Comparison of ENCODE assay signal across 13 mouse cellular contexts in the genomic region with DNA sequence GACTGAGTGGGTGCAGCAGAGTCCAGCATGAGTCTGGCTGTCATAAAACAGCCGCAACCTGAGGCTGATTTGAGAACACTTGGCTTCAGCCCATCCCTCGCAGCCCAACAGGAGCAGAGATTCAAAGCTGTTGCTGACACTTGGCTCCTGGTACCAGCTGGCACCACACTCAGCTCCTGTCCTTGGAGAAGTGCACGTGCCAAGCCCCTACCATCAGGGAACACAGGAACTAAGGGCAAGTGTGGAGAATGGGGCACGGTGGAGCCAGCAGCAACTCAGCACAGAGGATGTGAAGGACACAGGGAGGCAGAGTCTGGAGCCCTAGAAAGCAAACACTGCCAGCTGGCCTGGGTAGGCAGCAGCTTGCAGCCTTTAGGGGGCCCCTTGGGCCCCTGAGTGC. TPM values are rescaled to one million over a fixed set of nuclear protein-coding genes. Genes with fewer than 3 reads are reported as not detected.
DNase-seq lines count a peak whose midpoint lies in the region; ATAC-seq and TF ChIP-seq lines count a peak whose summit lies in the region.
"Had no signal": no experiment of that assay in that cellular context is flagged by ENCODE, and none has a peak within 500 bp of the region (broad histone marks: within the 10 kb centered on the region; RNA-seq: fewer than 3 reads in every experiment).

No protein-coding gene starts in this region.

- WGBS in hindbrain, embryonic 14.5 days: 27% methylated on average over 4 of the region's 4 CpGs
- WGBS in hindbrain, embryonic 10.5 days: 35% methylated on average over 4 of the region's 4 CpGs
- 8% methylated on average over 4 of the region's 4 CpGs for WGBS in heart, embryonic 16.5 days
- 18% methylated on average over 4 of the region's 4 CpGs for WGBS in lung, postnatal 0 days

- no peak for TF ChIP-seq CTCF in lung, postnatal 0 days (IDR thresholded peaks at IDR 0.05)
- TF ChIP-seq CTCF in layer of hippocampus, adult 2 months (conservative IDR thresholded peaks at IDR 0.05): no peak

- H3K36me3 ChIP-seq in hindbrain, embryonic 14.5 days (replicated peaks; ENCODE audit: control insufficient read depth, insufficient read depth): no peaks in the 10 kb centered on the region
- H3K36me3 ChIP-seq in hindbrain, embryonic 10.5 days: no peaks in the 10 kb centered on the region
- no peaks in the 10 kb centered on the region for H3K36me3 ChIP-seq in heart, embryonic 16.5 days (ENCODE audit: control insufficient read depth, insufficient read depth)
- no peaks in the 10 kb centered on the region for H3K36me3 ChIP-seq in lung, postnatal 0 days (ENCODE audit: insufficient read depth, low read length)
- H3K36me3 ChIP-seq: limb, embryonic 15.5 days; midbrain, embryonic 12.5 days had no signal

- no peaks in the 10 kb centered on the region for H3K27me3 ChIP-seq in hindbrain, embryonic 14.5 days (ENCODE audit: control insufficient read depth, insufficient read depth, low read length)
- no peaks in the 10 kb centered on the region for H3K27me3 ChIP-seq in hindbrain, embryonic 10.5 days (ENCODE audit: insufficient read depth, poor library complexity, severe bottlenecking)
- no peaks in the 10 kb centered on the region for H3K27me3 ChIP-seq in heart, embryonic 16.5 days (ENCODE audit: control insufficient read depth, insufficient read depth, low read length)
- no peaks in the 10 kb centered on the region for H3K27me3 ChIP-seq in lung, postnatal 0 days (replicated peaks; ENCODE audit: insufficient read depth, low read length)
- H3K27me3 ChIP-seq: midbrain, embryonic 12.5 days had no signal

- H3K4me2 ChIP-seq in hindbrain, embryonic 14.5 days (replicated peaks): no peak overlapping the region
- no peak overlapping the region for H3K4me2 ChIP-seq in heart, embryonic 16.5 days (ENCODE audit: low read depth, low read length)
- no peak overlapping the region for H3K4me2 ChIP-seq in lung, postnatal 0 days (replicated peaks; ENCODE audit: low read depth, low read length)
- H3K4me2 ChIP-seq: limb, embryonic 15.5 days; midbrain, embryonic 12.5 days had no signal

- peaks cover 10% of the 10 kb centered on the region; the same call in 1 of the 2 replicates for H3K4me1 ChIP-seq in hindbrain, embryonic 14.5 days (replicated peaks; ENCODE audit: control insufficient read depth, insufficient read depth, low read length)
- H3K4me1 ChIP-seq in hindbrain, embryonic 10.5 days (replicated peaks): peaks cover 26% of the 10 kb centered on the region
- peaks cover 13% of the 10 kb centered on the region for H3K4me1 ChIP-seq in heart, embryonic 16.5 days (ENCODE audit: control insufficient read depth, insufficient read depth, low read length)
- no peaks in the 10 kb centered on the region for H3K4me1 ChIP-seq in lung, postnatal 0 days (ENCODE audit: insufficient read depth, low read depth, low read length)

- no peak overlapping the region for H3K4me3 ChIP-seq in hindbrain, embryonic 14.5 days (replicated peaks; ENCODE audit: low read length)
- no peak overlapping the region for H3K4me3 ChIP-seq in hindbrain, embryonic 10.5 days
- H3K4me3 ChIP-seq in heart, embryonic 16.5 days (ENCODE audit: low read length): no peak overlapping the region
- H3K4me3 ChIP-seq in lung, postnatal 0 days (ENCODE audit: low read depth, low read length): no peak overlapping the region
- no peak overlapping the region for H3K4me3 ChIP-seq in layer of hippocampus, adult 2 months
- H3K4me3 ChIP-seq: limb, embryonic 15.5 days; midbrain, embryonic 12.5 days had no signal

- peak; percentile 38 for DNase-seq in hindbrain, embryonic 14.5 days (ENCODE audit: low spot score)
- no peak for DNase-seq in hindbrain, embryonic 10.5 days (ENCODE audit: low spot score)
- peak; percentile 72 for DNase-seq in adrenal gland, adult 2 months
- peak; percentile 61 for DNase-seq in cerebellum, adult 8-10 months
- no peak for DNase-seq in lung, postnatal 0 days (ENCODE audit: low spot score)
- no peak for DNase-seq in layer of hippocampus, adult 2 months (ENCODE audit: low spot score in 2 of 2)
- DNase-seq: right cerebral cortex, adult 18-20 months had no signal

- H3K27ac ChIP-seq in hindbrain, embryonic 14.5 days: 0 out of 2 replicates have a peak overlapping the region, but pooled peaks have one; percentile 9
- no peak overlapping the region; the same call in 1 of the 2 replicates for H3K27ac ChIP-seq in hindbrain, embryonic 10.5 days
- H3K27ac ChIP-seq in heart, embryonic 16.5 days (ENCODE audit: low read length): peak overlapping the region; percentile 57; the same call in 1 of the 2 replicates
- no peak overlapping the region for H3K27ac ChIP-seq in lung, postnatal 0 days (ENCODE audit: low read length)
- H3K27ac ChIP-seq in layer of hippocampus, adult 2 months: no peak overlapping the region
- H3K27ac ChIP-seq: limb, embryonic 15.5 days; midbrain, embryonic 12.5 days had no signal

- no peak overlapping the region for H3K9ac ChIP-seq in hindbrain, embryonic 14.5 days
- H3K9ac ChIP-seq in heart, embryonic 16.5 days (ENCODE audit: low read length): no peak overlapping the region
- H3K9ac ChIP-seq in lung, postnatal 0 days (replicated peaks; ENCODE audit: low read depth): no peak overlapping the region
- H3K9ac ChIP-seq: limb, embryonic 15.5 days; midbrain, embryonic 12.5 days had no signal

- H3K9me3 ChIP-seq in hindbrain, embryonic 14.5 days (ENCODE audit: control insufficient read depth, low read length): no peaks in the 10 kb centered on the region
- no peaks in the 10 kb centered on the region for H3K9me3 ChIP-seq in hindbrain, embryonic 10.5 days
- no peaks in the 10 kb centered on the region for H3K9me3 ChIP-seq in heart, embryonic 16.5 days (replicated peaks; ENCODE audit: control insufficient read depth, low read length)
- H3K9me3 ChIP-seq in lung, postnatal 0 days (ENCODE audit: low read length): no peaks in the 10 kb centered on the region
- H3K9me3 ChIP-seq: limb, embryonic 15.5 days; midbrain, embryonic 12.5 days had no signal

- TF ChIP-seq EP300 in lung, postnatal 0 days (IDR thresholded peaks at IDR 0.05): no peak

- ATAC-seq in hindbrain, embryonic 14.5 days (ENCODE audit: low FRiP score): peak; percentile 81
- peak; percentile 71 for ATAC-seq in heart, embryonic 16.5 days (replicated peaks; ENCODE audit: extremely low read depth, insufficient read depth, low FRiP score)
- no peak for ATAC-seq in megakaryocyte progenitor cell, adult 5-6 weeks (replicated peaks; ENCODE audit: poor library complexity)
- ATAC-seq in lung, postnatal 0 days: no peak

RNA-seq across cellular contexts. Expression of gene Allc, which starts 19.9 kb away (rescaled TPM):
- 0.37 TPM in 1 of 2 replicates, not detected in the other for polyA plus RNA-seq in hindbrain, embryonic 14.5 days (2014; fragmentation: Nextera tagmentation; extraction: Ambion mirVana)
- not detected in 2 replicates for polyA plus RNA-seq in hindbrain, embryonic 10.5 days (2016; fragmentation: Nextera tagmentation; extraction: Ambion mirVana)
- total RNA-seq in adrenal gland, adult 2 months (2021): not detected
- polyA plus RNA-seq in adrenal gland, adult 2 months (2012; rRNA removed): not detected in 2 replicates
- not detected in 2 replicates for polyA plus RNA-seq in heart, embryonic 16.5 days (2015; fragmentation: Nextera tagmentation; extraction: Ambion mirVana)
- total RNA-seq in megakaryocyte progenitor cell, adult 5-6 weeks (2015): not detected in 2 replicates
- not detected in 2 replicates for total RNA-seq in megakaryocyte progenitor cell, adult 5-6 weeks (2017)
- polyA plus RNA-seq in lung, postnatal 0 days (2015; fragmentation: Nextera tagmentation; extraction: Ambion mirVana): not detected in 2 replicates
- under 1 TPM; 0.32 to 0.56 TPM for total RNA-seq in layer of hippocampus, adult 2 months (2021)
- total RNA-seq: CH12.LX had no signal
- polyA plus RNA-seq: kidney, embryonic 14.5 days; limb, embryonic 15.5 days; midbrain, embryonic 12.5 days had no signal

RNA-seq across cellular contexts. Expression of gene Colec11, which starts 20.9 kb away (rescaled TPM):
- polyA plus RNA-seq in hindbrain, embryonic 14.5 days (2014; fragmentation: Nextera tagmentation; extraction: Ambion mirVana): 0.87 and 1.1 TPM in 2 replicates
- 0.12 and 0.25 TPM in 2 replicates for polyA plus RNA-seq in hindbrain, embryonic 10.5 days (2016; fragmentation: Nextera tagmentation; extraction: Ambion mirVana)
- total RNA-seq in adrenal gland, adult 2 months (2021): 1 to 10 TPM; 4.1 to 4.5 TPM
- polyA plus RNA-seq in adrenal gland, adult 2 months (2012; rRNA removed): 1.9 and 2.2 TPM in 2 replicates
- polyA plus RNA-seq in heart, embryonic 16.5 days (2015; fragmentation: Nextera tagmentation; extraction: Ambion mirVana): 19.5 and 20.7 TPM in 2 replicates
- not detected in 2 replicates for total RNA-seq in megakaryocyte progenitor cell, adult 5-6 weeks (2015)
- 0.17 and 0.95 TPM in 2 replicates for total RNA-seq in megakaryocyte progenitor cell, adult 5-6 weeks (2017)
- polyA plus RNA-seq in lung, postnatal 0 days (2015; fragmentation: Nextera tagmentation; extraction: Ambion mirVana): 2.2 and 2.8 TPM in 2 replicates
- total RNA-seq in layer of hippocampus, adult 2 months (2021): 1 to 10 TPM in 1 of 2 experiments, under 1 TPM in 1; 0.95 to 1.2 TPM
- total RNA-seq: CH12.LX had no signal

RNA-seq across cellular contexts. Expression of gene Rps7, which starts 33.5 kb away (rescaled TPM):
- polyA plus RNA-seq in hindbrain, embryonic 14.5 days (2014; fragmentation: Nextera tagmentation; extraction: Ambion mirVana): 558 and 621 TPM in 2 replicates
- polyA plus RNA-seq in hindbrain, embryonic 10.5 days (2016; fragmentation: Nextera tagmentation; extraction: Ambion mirVana): 571 and 654 TPM in 2 replicates
- total RNA-seq in adrenal gland, adult 2 months (2021): 100 to 1,000 TPM; 166 to 524 TPM
- polyA plus RNA-seq in adrenal gland, adult 2 months (2012; rRNA removed): 79.2 and 83.3 TPM in 2 replicates
- polyA plus RNA-seq in heart, embryonic 16.5 days (2015; fragmentation: Nextera tagmentation; extraction: Ambion mirVana): 327 and 342 TPM in 2 replicates
- total RNA-seq in megakaryocyte progenitor cell, adult 5-6 weeks (2015): 2,571 and 2,731 TPM in 2 replicates
- 4,806 and 4,883 TPM in 2 replicates for total RNA-seq in megakaryocyte progenitor cell, adult 5-6 weeks (2017)
- polyA plus RNA-seq in lung, postnatal 0 days (2015; fragmentation: Nextera tagmentation; extraction: Ambion mirVana): 575 and 592 TPM in 2 replicates
- total RNA-seq in layer of hippocampus, adult 2 months (2021): 100 to 1,000 TPM; 301 to 311 TPM

RNA-seq across cellular contexts. Expression of gene Rnaseh1, which starts 47.1 kb away (rescaled TPM):
- 17.6 and 18.8 TPM in 2 replicates for polyA plus RNA-seq in hindbrain, embryonic 14.5 days (2014; fragmentation: Nextera tagmentation; extraction: Ambion mirVana)
- 33.0 and 34.8 TPM in 2 replicates for polyA plus RNA-seq in hindbrain, embryonic 10.5 days (2016; fragmentation: Nextera tagmentation; extraction: Ambion mirVana)
- 10 to 100 TPM in 1 of 2 experiments, 1 to 10 TPM in 1; 9.5 to 14.7 TPM for total RNA-seq in adrenal gland, adult 2 months (2021)
- polyA plus RNA-seq in adrenal gland, adult 2 months (2012; rRNA removed): 4.0 and 5.1 TPM in 2 replicates
- polyA plus RNA-seq in heart, embryonic 16.5 days (2015; fragmentation: Nextera tagmentation; extraction: Ambion mirVana): 19.3 and 20.8 TPM in 2 replicates
- total RNA-seq in megakaryocyte progenitor cell, adult 5-6 weeks (2015): 29.7 and 29.9 TPM in 2 replicates
- 25.7 and 31.9 TPM in 2 replicates for total RNA-seq in megakaryocyte progenitor cell, adult 5-6 weeks (2017)
- polyA plus RNA-seq in lung, postnatal 0 days (2015; fragmentation: Nextera tagmentation; extraction: Ambion mirVana): 18.9 and 21.5 TPM in 2 replicates
- total RNA-seq in layer of hippocampus, adult 2 months (2021): 10 to 100 TPM; 12.8 to 14.3 TPM

RNA-seq across cellular contexts. Expression of gene Dcdc2c, which starts 50.1 kb away (rescaled TPM):
- 0.13 TPM in 1 of 2 replicates, not detected in the other for polyA plus RNA-seq in hindbrain, embryonic 14.5 days (2014; fragmentation: Nextera tagmentation; extraction: Ambion mirVana)
- not detected in 2 replicates for polyA plus RNA-seq in hindbrain, embryonic 10.5 days (2016; fragmentation: Nextera tagmentation; extraction: Ambion mirVana)
- under 1 TPM in 1 of 2 experiments, not detected in 1; 0.20 TPM for total RNA-seq in adrenal gland, adult 2 months (2021)
- not detected in 2 replicates for polyA plus RNA-seq in adrenal gland, adult 2 months (2012; rRNA removed)
- 0.09 and 0.16 TPM in 2 replicates for polyA plus RNA-seq in heart, embryonic 16.5 days (2015; fragmentation: Nextera tagmentation; extraction: Ambion mirVana)
- not detected in 2 replicates for total RNA-seq in megakaryocyte progenitor cell, adult 5-6 weeks (2015)
- 0.37 and 0.61 TPM in 2 replicates for total RNA-seq in megakaryocyte progenitor cell, adult 5-6 weeks (2017)
- polyA plus RNA-seq in lung, postnatal 0 days (2015; fragmentation: Nextera tagmentation; extraction: Ambion mirVana): 0.14 TPM in 1 of 2 replicates, not detected in the other
- under 1 TPM; 0.41 to 0.42 TPM for total RNA-seq in layer of hippocampus, adult 2 months (2021)
- total RNA-seq: CH12.LX had no signal

Comparison
In these comparisons a context has a peak if more than half of its experiments do, and no peak if none do; other contexts are left out.
1. DNase-seq: peak in hindbrain, embryonic 14.5 days (single experiment), adrenal gland, adult 2 months (single experiment) and cerebellum, adult 8-10 months (single experiment); none in hindbrain, embryonic 10.5 days (single experiment), lung, postnatal 0 days (single experiment) and layer of hippocampus, adult 2 months (0 of 2).
2. H3K27ac ChIP-seq: peak in hindbrain, embryonic 14.5 days (single experiment) and heart, embryonic 16.5 days (single experiment); none in hindbrain, embryonic 10.5 days (single experiment), lung, postnatal 0 days (single experiment) and layer of hippocampus, adult 2 months (single experiment).
3. ATAC-seq: peak in hindbrain, embryonic 14.5 days (single experiment) and heart, embryonic 16.5 days (single experiment); none in megakaryocyte progenitor cell, adult 5-6 weeks (single experiment) and lung, postnatal 0 days (single experiment).